Mouse (Mus musculus) neural tube, embryonic 11.5 days (tissue): ENCODE measurements around the gene Polr3gl. TPM values are rescaled to one million over a fixed set of nuclear protein-coding genes. Genes with fewer than 3 reads are reported as not detected.

Experiments
- ATAC-seq: fragments of 200-750 bp; cut with Nextera tagmentation; 2 replicates; pipeline ENCODE4 v1.8.0; 2017; ENCODE audit warnings: moderate number of reproducible peaks, mild to moderate bottlenecking, moderate TSS enrichment, moderate library complexity; ENCODE audit not compliant: insufficient read depth, low FRiP score, low TSS enrichment
- DNase-seq: peaks from one replicate; pipeline ENCODE4 v3.0.0-alpha.2; 2015; ENCODE audit warnings: low spot score
- H3K27ac ChIP-seq: fragments of 300-500 bp; sonication (generic); 2 replicates; pipeline ENCODE4 v1.5.1; 2014; ENCODE audit warnings: low read depth, mild to moderate bottlenecking, low read length
- H3K27me3 ChIP-seq: fragments of 300-500 bp; sonication (generic); 2 replicates; pipeline ENCODE4 v1.6.1; 2014; ENCODE audit warnings: mild to moderate bottlenecking, low read length, mixed read lengths; ENCODE audit not compliant: control insufficient read depth, insufficient read depth
- H3K36me3 ChIP-seq: fragments of 300-500 bp; sonication (generic); 2 replicates; pipeline ENCODE4 v1.6.1; 2014; ENCODE audit warnings: mild to moderate bottlenecking, low read length, moderate library complexity, mixed read lengths; ENCODE audit not compliant: control insufficient read depth, insufficient read depth
- H3K4me1 ChIP-seq: fragments of 300-500 bp; sonication (generic); 2 replicates; pipeline ENCODE4 v1.6.1; 2014; ENCODE audit warnings: low read length, mixed read lengths; ENCODE audit not compliant: control insufficient read depth, insufficient read depth
- H3K4me2 ChIP-seq: fragments of 300-500 bp; sonication (generic); 2 replicates; pipeline ENCODE4 v1.6.1; 2014; ENCODE audit warnings: low read depth, mild to moderate bottlenecking, moderate library complexity
- H3K4me3 ChIP-seq: fragments of 300-500 bp; sonication (generic); 2 replicates; pipeline ENCODE4 v1.5.1; 2014; ENCODE audit warnings: low read depth, low read length
- H3K9ac ChIP-seq: fragments of 300-500 bp; sonication (generic); 2 replicates; pipeline ENCODE4 v1.6.1; 2014; ENCODE audit warnings: mild to moderate bottlenecking, low read length
- H3K9me3 ChIP-seq: fragments of 300-500 bp; sonication (generic); 2 replicates; pipeline ENCODE4 v1.6.1; 2016; ENCODE audit warnings: low read length; ENCODE audit not compliant: control insufficient read depth
- WGBS: fragments of 180-500 bp; shearing (Covaris S2); extraction: QIAGEN DNeasy Blood & Tissue Kit; methylation state at CpG from one replicate; pipeline ENCODE4 v1.1.7; 2014; 5-methylcytosine and 5-hydroxymethylcytosine counted together
- polyA plus RNA-seq: library from polyadenylated mRNA; unstranded; fragments of >200 nt; fragmentation: Nextera tagmentation; extraction: Ambion mirVana; gene quantifications from 2 replicates; pipeline ENCODE4 v1.2.1, GENCODE M21; 2014

The Polr3gl gene
- polyA plus RNA-seq, 1 experiment from 2014 or later: 12.8 TPM

GRCm38 (mm10) chr3:96540740-96541139 is 53.2 kb downstream of the Polr3gl start:
- Histone ChIP-seq H3K27me3 (no peaks in the 10 kb centered on the region), H3K4me1 (no peaks in the 10 kb centered on the region), H3K36me3 (no peaks in the 10 kb centered on the region), H3K4me2 (no peak overlapping the region), H3K9me3 (no peaks in the 10 kb centered on the region), H3K4me3 (no peak overlapping the region), H3K9ac (no peak overlapping the region), H3K27ac (no peak overlapping the region)
- WGBS: 37% methylated on average over 6 of the region's 6 CpGs
- ATAC-seq: no peak
- no peak for DNase-seq

- no peaks in the 10 kb centered on the region for H3K36me3 ChIP-seq
- no peak overlapping the region for H3K4me2 ChIP-seq
- no peaks in the 10 kb centered on the region for H3K9me3 ChIP-seq
- no peaks in the 10 kb centered on the region for H3K4me1 ChIP-seq
- DNase-seq: no peak
- H3K27ac ChIP-seq: no peak overlapping the region
- 78% methylated on average over 2 of the region's 2 CpGs for WGBS
- no peak for ATAC-seq
- no peak overlapping the region for H3K4me3 ChIP-seq
- no peak overlapping the region for H3K9ac ChIP-seq
- no peaks in the 10 kb centered on the region for H3K27me3 ChIP-seq
These were observed 54.7 kb downstream of the Polr3gl start for GRCm38 (mm10) chr3:96539316-96539715.

- WGBS: 59% methylated on average over 2 of the region's 2 CpGs
- Histone ChIP-seq H3K36me3 (no peaks in the 10 kb centered on the region), H3K4me3 (no peak overlapping the region), H3K27ac (no peak overlapping the region), H3K4me1 (no peaks in the 10 kb centered on the region), H3K9me3 (no peaks in the 10 kb centered on the region), H3K27me3 (no peaks in the 10 kb centered on the region), H3K9ac (no peak overlapping the region), H3K4me2 (no peak overlapping the region)
- ATAC-seq (no peak), DNase-seq (no peak)
These were observed 59.7 kb downstream of the Polr3gl start for GRCm38 (mm10) chr3:96534300-96534699.

- ATAC-seq (no peak), DNase-seq (no peak)
- H3K9me3 ChIP-seq: no peaks in the 10 kb centered on the region
- H3K4me1 ChIP-seq: no peaks in the 10 kb centered on the region
- H3K27ac ChIP-seq: no peak overlapping the region
- H3K4me2 ChIP-seq: no peak overlapping the region
- H3K36me3 ChIP-seq: no peaks in the 10 kb centered on the region
- WGBS: 70% methylated on average over 7 of the region's 7 CpGs
- peaks cover 11% of the 10 kb centered on the region; the same call in 1 of the 2 replicates for H3K27me3 ChIP-seq
- H3K4me3 ChIP-seq: no peak overlapping the region
- H3K9ac ChIP-seq: no peak overlapping the region
These were observed 61.9 kb downstream of the Polr3gl start for GRCm38 (mm10) chr3:96532050-96532449.

GRCm38 (mm10) chr3:96528506-96528905 is 65.5 kb downstream of the Polr3gl start:
- peaks cover 16% of the 10 kb centered on the region; the same call in 1 of the 2 replicates for H3K27me3 ChIP-seq
- no peak overlapping the region for H3K27ac ChIP-seq
- H3K4me1 ChIP-seq: no peaks in the 10 kb centered on the region
- no peak for ATAC-seq
- H3K36me3 ChIP-seq: no peaks in the 10 kb centered on the region
- no peak overlapping the region for H3K9ac ChIP-seq
- H3K9me3 ChIP-seq: no peaks in the 10 kb centered on the region
- H3K4me2 ChIP-seq: no peak overlapping the region
- DNase-seq: no peak
- no peak overlapping the region for H3K4me3 ChIP-seq
- WGBS: 50% methylated on average over 9 of the region's 9 CpGs

Other genes with a start within 250 kb of the Polr3gl start
- gene BC107364, start 141.9 kb downstream of the Polr3gl start, polyA plus RNA-seq: not detected in 2 replicates
- gene Hfe2, start 69.0 kb downstream of the Polr3gl start, polyA plus RNA-seq: 3.1 and 3.6 TPM in 2 replicates
- gene Txnip, start 36.2 kb downstream of the Polr3gl start, polyA plus RNA-seq: 50.4 and 62.7 TPM in 2 replicates
- 0.46 and 0.49 TPM in 2 replicates for gene Gm16253, start 17.2 kb downstream of the Polr3gl start, polyA plus RNA-seq
- 2.8 and 3.6 TPM in 2 replicates for gene Ankrd34a, start 2.5 kb upstream of the Polr3gl start, polyA plus RNA-seq
- 8.0 and 8.7 TPM in 2 replicates for gene Lix1l, start 7.0 kb upstream of the Polr3gl start, polyA plus RNA-seq
- gene Rbm8a, start 35.8 kb upstream of the Polr3gl start, polyA plus RNA-seq: 187 and 188 TPM in 2 replicates
- gene Pex11b, start 41.2 kb upstream of the Polr3gl start, polyA plus RNA-seq: 40.5 and 45.9 TPM in 2 replicates
- not detected in 2 replicates for gene Gm42957, start 41.3 kb upstream of the Polr3gl start, polyA plus RNA-seq
- 0.72 and 0.86 TPM in 2 replicates for gene Itga10, start 51.4 kb upstream of the Polr3gl start, polyA plus RNA-seq
- 0.11 and 0.16 TPM in 2 replicates for gene Ankrd35, start 76.0 kb upstream of the Polr3gl start, polyA plus RNA-seq
- gene Pias3, start 102.2 kb upstream of the Polr3gl start, polyA plus RNA-seq: 30.3 and 35.2 TPM in 2 replicates
- 12.7 and 14.3 TPM in 2 replicates for gene Nudt17, start 114.4 kb upstream of the Polr3gl start, polyA plus RNA-seq
- gene Polr3c, start 133.4 kb upstream of the Polr3gl start, polyA plus RNA-seq: 38.4 and 43.7 TPM in 2 replicates
- 79.6 and 81.6 TPM in 2 replicates for gene Rnf115, start 133.5 kb upstream of the Polr3gl start, polyA plus RNA-seq
- 0.18 TPM in 1 of 2 replicates, not detected in the other for gene Pdzk1, start 235.1 kb upstream of the Polr3gl start, polyA plus RNA-seq
- gene Cd160, start 235.2 kb upstream of the Polr3gl start, polyA plus RNA-seq: 0.15 TPM in 1 of 2 replicates, not detected in the other